Mouse (Mus musculus) embryonic facial prominence, embryonic 12.5 days (tissue): ENCODE measurements around the gene Dpp8. TPM values are rescaled to one million over a fixed set of nuclear protein-coding genes. Genes with fewer than 3 reads are reported as not detected.
"Not testable (repeated sequence)": the region's sequence is repeated elsewhere in the genome, so short reads cannot be mapped to it uniquely, and the experiment has no call there.

ENCODE experiments used
- ATAC-seq: fragments of 200-750 bp; cut with Nextera tagmentation; 2 replicates; pipeline ENCODE4 v1.8.0; 2017; ENCODE audit not compliant: insufficient number of reproducible peaks, insufficient read depth, low FRiP score, low TSS enrichment
- H3K27ac ChIP-seq: fragments of 300-500 bp; sonication (generic); 2 replicates; pipeline ENCODE4 v1.5.1; 2016; ENCODE audit warnings: mild to moderate bottlenecking
- H3K27me3 ChIP-seq: fragments of 300-500 bp; sonication (generic); 2 replicates; pipeline ENCODE4 v1.6.1; 2016; ENCODE audit warnings: mild to moderate bottlenecking, moderate library complexity
- H3K36me3 ChIP-seq: fragments of 300-500 bp; sonication (generic); 2 replicates; pipeline ENCODE4 v1.6.1; 2016; ENCODE audit warnings: mild to moderate bottlenecking
- H3K4me1 ChIP-seq: fragments of 300-500 bp; sonication (generic); 2 replicates; pipeline ENCODE4 v1.6.1; 2016
- H3K4me2 ChIP-seq: fragments of 300-500 bp; sonication (generic); replicated peaks from 2 replicates; pipeline ENCODE4 v1.6.1; 2016; ENCODE audit warnings: mild to moderate bottlenecking, moderate library complexity
- H3K4me3 ChIP-seq: fragments of 300-500 bp; sonication (generic); 2 replicates; pipeline ENCODE4 v1.5.1; 2016; ENCODE audit warnings: mild to moderate bottlenecking
- H3K9ac ChIP-seq: fragments of 300-500 bp; sonication (generic); 2 replicates; pipeline ENCODE4 v1.6.1; 2016; ENCODE audit warnings: mild to moderate bottlenecking, moderate library complexity
- H3K9me3 ChIP-seq: fragments of 300-500 bp; sonication (generic); 2 replicates; pipeline ENCODE4 v1.6.1; 2016; ENCODE audit warnings: mild to moderate bottlenecking, moderate library complexity
- WGBS: fragments of 180-500 bp; shearing (Covaris S2); methylation state at CpG from one replicate; pipeline ENCODE4 v1.1.7; 2016; 5-methylcytosine and 5-hydroxymethylcytosine counted together
- polyA plus RNA-seq: library from polyadenylated mRNA; unstranded; fragments of >200 nt; fragmentation: Nextera tagmentation; extraction: Ambion mirVana; gene quantifications from 2 replicates; pipeline ENCODE4 v1.2.1, GENCODE M21; 2016

Gene Dpp8
- polyA plus RNA-seq, 1 experiment from 2014 or later, result 48.2 TPM

DNA sequence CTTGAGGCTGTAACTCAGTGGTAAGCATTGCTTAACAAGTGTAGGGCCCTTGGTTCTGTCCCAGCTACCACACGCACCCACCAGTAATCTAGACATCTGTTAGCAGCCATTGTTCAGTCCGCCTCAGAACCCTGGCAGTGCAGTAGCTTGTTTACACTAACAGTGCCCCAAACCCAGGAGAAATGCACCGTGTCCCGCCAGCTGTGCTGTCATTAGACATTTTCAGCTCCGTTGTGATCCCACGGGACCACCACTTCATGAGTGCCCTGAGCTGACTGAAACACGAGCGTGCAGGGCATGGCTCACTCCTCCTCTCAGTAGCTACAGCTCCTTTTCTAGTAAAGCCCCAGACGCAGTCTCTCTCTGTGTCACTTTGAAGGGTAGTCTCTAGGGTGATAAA, 41.3 kb downstream of the Dpp8 start:
- ATAC-seq, result 0 out of 2 replicates have a peak, but pooled peaks have one; percentile 22
- Histone ChIP-seq H3K27ac (no peak overlapping the region), H3K4me1 (no peaks in the 10 kb centered on the region), H3K36me3 (peaks cover 64% of the 10 kb centered on the region), H3K4me3 (no peak overlapping the region), H3K9ac (no peak overlapping the region), H3K9me3 (no peaks in the 10 kb centered on the region), H3K27me3 (no peaks in the 10 kb centered on the region), H3K4me2 (no peak overlapping the region)
- 52% methylated on average over 9 of the region's 9 CpGs for WGBS

DNA sequence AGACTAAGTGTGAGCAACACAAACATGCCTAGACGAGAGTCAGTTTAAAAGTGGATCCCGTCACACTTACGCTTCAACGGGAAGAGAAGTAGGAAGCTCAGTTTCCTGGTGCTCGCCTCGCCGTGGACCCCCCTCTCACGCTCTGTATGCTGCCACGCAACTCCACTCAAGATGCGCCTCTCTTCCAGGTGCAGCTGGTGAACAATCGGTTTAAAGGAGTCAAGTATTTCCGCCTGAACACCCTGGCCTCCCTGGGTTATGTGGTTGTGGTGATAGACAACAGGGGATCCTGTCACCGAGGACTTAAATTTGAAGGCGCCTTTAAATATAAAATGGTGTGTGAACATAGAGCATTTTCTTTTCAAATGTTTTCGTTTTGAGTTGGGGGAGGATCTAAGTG, 42.0 kb downstream of the Dpp8 start:
- no peaks in the 10 kb centered on the region for H3K4me1 ChIP-seq
- H3K9me3 ChIP-seq, result no peaks in the 10 kb centered on the region
- H3K27ac ChIP-seq, result no peak overlapping the region
- H3K4me2 ChIP-seq, result no peak overlapping the region
- H3K27me3 ChIP-seq, result no peaks in the 10 kb centered on the region
- no peak overlapping the region for H3K9ac ChIP-seq
- peaks cover 69% of the 10 kb centered on the region for H3K36me3 ChIP-seq
- no peak for ATAC-seq
- H3K4me3 ChIP-seq, result no peak overlapping the region
- WGBS, result 88% methylated on average over 15 of the region's 15 CpGs

DNA sequence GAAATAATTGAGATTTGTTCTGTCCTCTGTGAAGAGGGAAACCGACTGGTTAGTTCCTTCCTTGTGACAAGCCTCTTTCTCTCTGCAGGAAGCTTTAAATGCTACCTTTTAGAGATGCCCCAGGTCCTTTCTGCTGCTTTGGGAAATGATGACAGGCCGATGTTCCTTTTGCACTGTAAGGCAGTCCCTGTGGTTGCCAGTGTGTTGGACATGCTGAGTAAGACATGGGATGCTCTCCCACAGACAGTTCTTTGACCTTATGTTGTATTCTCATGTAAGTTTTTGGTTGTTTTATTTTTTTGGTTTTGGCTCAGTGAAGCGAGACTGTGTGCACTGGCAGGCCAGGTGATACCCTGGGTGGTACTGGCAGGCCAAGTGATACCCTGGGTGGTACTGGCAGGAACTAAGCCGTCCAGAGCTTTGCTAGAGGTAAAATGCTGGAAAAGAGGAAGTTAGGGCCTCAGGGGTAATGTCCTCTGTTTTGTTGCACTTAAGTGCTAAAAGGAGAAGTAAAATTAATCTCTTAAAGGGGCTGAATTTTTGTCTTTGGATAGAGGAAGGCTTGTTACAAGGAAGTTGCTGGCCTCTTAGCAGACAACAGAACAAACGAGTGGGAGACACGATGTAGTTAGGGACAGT, 42.8 kb downstream of the Dpp8 start:
- H3K36me3 ChIP-seq, result peaks cover 71% of the 10 kb centered on the region

DNA sequence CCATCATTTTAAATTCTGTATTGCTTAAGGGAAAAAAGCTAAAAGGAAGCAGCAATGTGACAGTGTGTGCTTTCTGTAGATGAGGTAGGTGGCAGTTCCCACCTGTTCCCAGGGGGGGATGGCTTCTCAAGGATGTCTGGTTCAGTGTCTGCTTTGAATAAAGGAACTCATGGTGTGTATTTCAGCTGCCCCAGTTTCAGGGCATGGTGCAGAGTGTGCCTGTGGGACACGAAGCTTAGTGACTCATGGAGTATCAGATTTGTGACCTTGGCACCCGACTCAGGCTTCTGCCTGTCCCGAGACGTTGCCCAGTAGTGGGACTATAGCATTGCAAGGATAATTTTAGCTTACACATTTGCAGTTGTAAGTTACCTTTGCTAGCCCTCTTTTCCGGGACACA, 45.3 kb downstream of the Dpp8 start:
- H3K36me3 ChIP-seq, result peaks cover 73% of the 10 kb centered on the region
- WGBS, result 83% methylated on average over 5 of the region's 5 CpGs
- H3K9me3 ChIP-seq, result no peaks in the 10 kb centered on the region
- H3K27ac ChIP-seq, result no peak overlapping the region
- H3K4me2 ChIP-seq, result no peak overlapping the region
- H3K4me1 ChIP-seq, result no peaks in the 10 kb centered on the region
- no peak overlapping the region for H3K9ac ChIP-seq
- no peak overlapping the region for H3K4me3 ChIP-seq
- no peaks in the 10 kb centered on the region for H3K27me3 ChIP-seq
- no peak for ATAC-seq

More for the DNA sequence above, 42.8 kb downstream of the Dpp8 start:
- ATAC-seq, result no peak
- 82% methylated on average over 6 of the region's 6 CpGs for WGBS
- H3K4me2 ChIP-seq, result no peak overlapping the region
- no peaks in the 10 kb centered on the region for H3K27me3 ChIP-seq
- no peak overlapping the region for H3K27ac ChIP-seq
- no peak overlapping the region for H3K4me3 ChIP-seq
- no peak overlapping the region for H3K9ac ChIP-seq
- H3K9me3 ChIP-seq, result no peaks in the 10 kb centered on the region
- no peaks in the 10 kb centered on the region for H3K4me1 ChIP-seq

DNA sequence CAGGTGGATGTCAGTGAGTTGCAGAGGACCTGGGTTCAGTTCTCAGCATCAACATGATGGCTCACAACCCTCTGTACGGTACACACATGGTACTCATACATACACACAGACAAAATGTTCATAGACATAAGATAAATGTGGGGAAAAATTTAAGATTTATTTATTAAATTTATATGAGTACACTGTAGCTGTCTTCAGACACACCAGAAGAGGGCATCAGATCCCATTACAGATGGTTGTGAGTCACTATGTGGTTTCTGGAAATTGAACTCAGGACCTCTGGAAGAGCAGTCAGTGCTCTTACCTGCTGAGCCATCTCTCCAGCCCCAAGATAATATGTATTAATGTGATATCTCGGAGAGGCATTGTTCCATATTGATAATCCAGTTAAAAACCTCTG, 47.9 kb downstream of the Dpp8 start:
- H3K27me3 ChIP-seq, result not testable (repeated sequence)
- peaks cover 73% of the 10 kb centered on the region for H3K36me3 ChIP-seq

DNA sequence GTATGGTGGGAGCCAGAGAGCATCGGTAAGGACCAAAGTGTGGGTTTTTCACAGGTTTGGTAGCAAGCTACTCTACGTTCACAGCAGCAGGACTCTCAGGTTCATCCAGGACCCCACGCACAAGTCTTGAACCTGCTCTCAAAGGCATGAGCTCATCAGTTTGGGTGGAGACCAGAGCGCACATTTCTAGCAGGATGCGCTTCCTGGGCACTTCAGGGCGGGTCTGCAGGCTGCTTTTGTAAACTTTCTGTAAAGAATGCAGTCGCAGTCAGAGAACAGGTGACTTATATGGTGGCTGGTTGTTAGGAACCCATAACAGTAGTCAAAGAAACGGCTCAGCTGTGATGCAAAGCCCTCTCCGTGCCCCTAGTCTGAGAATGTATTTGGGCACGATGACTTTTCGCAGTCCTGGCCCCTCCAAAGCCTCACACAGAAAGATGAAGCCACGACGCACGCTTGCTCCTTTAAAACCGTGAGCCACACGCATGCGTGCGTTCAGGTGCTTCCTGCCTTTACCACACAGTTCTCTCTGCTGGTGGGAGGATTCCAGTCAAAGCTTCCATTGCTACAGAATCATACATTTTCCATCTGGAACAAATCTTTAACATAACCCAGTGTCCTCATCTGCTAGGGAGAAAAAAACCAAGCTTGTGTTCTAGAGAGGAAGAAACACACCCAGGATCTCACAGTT, 51.0 kb downstream of the Dpp8 start:
- ATAC-seq, result no peak
- H3K4me2 ChIP-seq, result no peak overlapping the region
- 91% methylated on average over 18 of the region's 18 CpGs for WGBS
- H3K27me3 ChIP-seq, result no peaks in the 10 kb centered on the region
- H3K4me1 ChIP-seq, result no peaks in the 10 kb centered on the region
- H3K4me3 ChIP-seq, result no peak overlapping the region
- H3K9me3 ChIP-seq, result no peaks in the 10 kb centered on the region
- H3K9ac ChIP-seq, result no peak overlapping the region
- no peak overlapping the region for H3K27ac ChIP-seq
- peaks cover 56% of the 10 kb centered on the region for H3K36me3 ChIP-seq

More for the DNA sequence above, 47.9 kb downstream of the Dpp8 start:
- not testable (repeated sequence) for H3K27ac ChIP-seq, H3K4me2 ChIP-seq, H3K4me1 ChIP-seq, H3K9me3 ChIP-seq, H3K4me3 ChIP-seq, ATAC-seq, H3K9ac ChIP-seq
- 97% methylated on average over 2 of the region's 2 CpGs for WGBS

DNA sequence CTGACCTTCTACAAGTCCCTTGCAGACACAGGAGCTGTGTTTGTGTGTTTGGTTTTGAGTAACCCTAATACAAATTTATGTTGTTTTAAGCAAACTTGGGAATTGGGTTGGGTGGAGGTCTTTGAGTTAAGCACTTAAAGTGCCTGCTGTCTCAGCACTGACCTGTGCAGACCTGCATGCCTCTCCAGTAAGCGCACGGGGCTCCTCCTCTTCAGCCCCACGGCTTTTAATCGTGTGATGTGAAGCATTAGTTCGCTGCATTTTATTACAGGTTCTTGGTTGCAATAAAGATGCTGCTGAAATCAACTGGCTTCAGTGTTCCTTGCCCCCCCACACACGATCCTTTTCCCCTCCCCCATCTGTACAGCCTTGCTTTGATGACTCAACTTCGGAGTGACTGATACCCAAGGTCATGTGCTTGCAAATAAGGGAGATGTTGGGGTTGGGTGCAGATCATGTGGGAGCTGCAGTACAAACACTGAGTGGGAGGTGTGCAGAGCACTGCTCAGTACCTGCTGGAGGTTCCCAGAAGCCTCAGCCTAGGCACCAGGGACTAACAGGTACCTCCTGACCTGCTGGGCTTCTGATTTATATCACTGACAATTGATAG, 52.1 kb downstream of the Dpp8 start:
- 83% methylated on average over 7 of the region's 7 CpGs for WGBS
- peaks cover 46% of the 10 kb centered on the region for H3K36me3 ChIP-seq

DNA sequence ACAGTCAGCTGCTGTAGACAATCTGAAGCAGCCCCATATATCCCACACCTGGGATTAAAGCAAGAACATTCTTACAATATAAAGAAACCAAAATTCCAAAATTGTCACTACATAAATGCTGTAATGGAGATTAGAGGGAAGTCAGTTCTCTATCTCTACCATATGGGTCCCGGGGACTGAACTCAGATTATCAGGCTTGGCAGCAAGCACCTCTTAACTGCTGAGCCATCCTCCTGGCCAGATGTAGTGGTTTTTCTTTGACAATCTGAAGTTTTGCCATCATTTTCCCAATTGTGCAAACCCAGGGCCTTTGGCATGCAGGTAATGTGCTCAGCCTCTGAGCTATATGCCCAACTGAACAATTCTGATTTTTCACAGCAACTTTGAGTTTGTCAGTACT, 53.1 kb downstream of the Dpp8 start:
- 91% methylated on average over 1 of the region's 1 CpGs for WGBS
- peaks cover 2% of the 10 kb centered on the region; the same call in 1 of the 2 replicates for H3K4me1 ChIP-seq
- no peak for ATAC-seq
- no peak overlapping the region for H3K9ac ChIP-seq
- H3K9me3 ChIP-seq, result no peaks in the 10 kb centered on the region
- no peak overlapping the region for H3K4me2 ChIP-seq
- H3K4me3 ChIP-seq, result no peak overlapping the region
- H3K27ac ChIP-seq, result no peak overlapping the region
- H3K27me3 ChIP-seq, result no peaks in the 10 kb centered on the region
- H3K36me3 ChIP-seq, result peaks cover 37% of the 10 kb centered on the region

More for the DNA sequence above, 52.1 kb downstream of the Dpp8 start:
- ATAC-seq, result no peak
- H3K9me3 ChIP-seq, result no peaks in the 10 kb centered on the region
- no peak overlapping the region for H3K4me2 ChIP-seq
- no peak overlapping the region for H3K9ac ChIP-seq
- H3K27ac ChIP-seq, result no peak overlapping the region
- H3K4me1 ChIP-seq, result no peaks in the 10 kb centered on the region
- H3K27me3 ChIP-seq, result no peaks in the 10 kb centered on the region
- H3K4me3 ChIP-seq, result no peak overlapping the region

DNA sequence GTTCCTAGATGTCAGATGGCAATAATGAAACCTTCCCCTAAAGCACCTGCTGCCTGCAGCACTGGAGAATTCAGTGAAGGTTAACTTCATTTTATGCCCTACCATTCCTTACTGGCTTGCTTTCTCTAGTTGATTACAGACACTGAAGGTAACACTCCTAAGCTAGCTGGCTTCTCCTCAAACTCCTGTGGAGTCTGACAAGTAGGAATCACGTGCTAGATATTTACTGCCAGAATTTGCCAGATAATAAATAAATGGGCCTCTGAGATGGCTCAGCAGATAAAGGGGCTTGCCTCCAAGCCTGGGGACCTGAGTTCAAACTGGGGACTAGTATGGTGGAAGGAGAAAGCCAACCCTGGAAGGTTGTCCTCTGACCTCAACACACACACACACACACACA, 54.6 kb downstream of the Dpp8 start:
- no peak overlapping the region for H3K27ac ChIP-seq
- H3K4me3 ChIP-seq, result no peak overlapping the region
- H3K9ac ChIP-seq, result no peak overlapping the region
- 85% methylated on average over 1 of the region's 1 CpGs for WGBS
- no peaks in the 10 kb centered on the region for H3K27me3 ChIP-seq
- H3K4me1 ChIP-seq, result peaks cover 5% of the 10 kb centered on the region; the same call in 1 of the 2 replicates
- ATAC-seq, result no peak
- H3K4me2 ChIP-seq, result no peak overlapping the region
- peaks cover 27% of the 10 kb centered on the region for H3K36me3 ChIP-seq
- no peaks in the 10 kb centered on the region for H3K9me3 ChIP-seq

DNA sequence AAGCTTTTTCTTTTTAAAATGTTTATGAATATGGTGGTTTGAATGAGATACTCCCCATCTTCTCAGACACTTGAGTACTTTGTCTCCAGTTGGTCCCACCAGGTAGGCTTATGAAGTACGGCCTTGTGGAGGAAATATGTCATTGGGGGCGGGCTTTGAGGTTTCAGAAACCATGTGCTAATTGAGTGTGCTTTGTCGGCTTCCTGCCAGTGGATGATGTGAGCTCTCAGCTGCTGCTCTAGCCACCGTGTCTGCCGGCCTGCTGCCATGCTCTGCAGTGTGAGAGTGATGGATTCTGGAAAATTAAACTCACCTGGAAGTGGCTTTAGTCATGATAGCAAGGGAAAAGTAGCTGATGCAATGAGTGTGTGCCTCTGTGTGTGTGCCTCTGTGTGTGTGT, 55.3 kb downstream of the Dpp8 start:
- H3K9ac ChIP-seq, result no peak overlapping the region
- H3K4me1 ChIP-seq, result peaks cover 5% of the 10 kb centered on the region; the same call in 1 of the 2 replicates
- no peaks in the 10 kb centered on the region for H3K27me3 ChIP-seq
- no peak overlapping the region for H3K4me3 ChIP-seq
- H3K9me3 ChIP-seq, result no peaks in the 10 kb centered on the region
- H3K4me2 ChIP-seq, result no peak overlapping the region
- H3K36me3 ChIP-seq, result peaks cover 21% of the 10 kb centered on the region
- H3K27ac ChIP-seq, result no peak overlapping the region
- 45% methylated on average over 5 of the region's 5 CpGs for WGBS
- no peak for ATAC-seq

DNA sequence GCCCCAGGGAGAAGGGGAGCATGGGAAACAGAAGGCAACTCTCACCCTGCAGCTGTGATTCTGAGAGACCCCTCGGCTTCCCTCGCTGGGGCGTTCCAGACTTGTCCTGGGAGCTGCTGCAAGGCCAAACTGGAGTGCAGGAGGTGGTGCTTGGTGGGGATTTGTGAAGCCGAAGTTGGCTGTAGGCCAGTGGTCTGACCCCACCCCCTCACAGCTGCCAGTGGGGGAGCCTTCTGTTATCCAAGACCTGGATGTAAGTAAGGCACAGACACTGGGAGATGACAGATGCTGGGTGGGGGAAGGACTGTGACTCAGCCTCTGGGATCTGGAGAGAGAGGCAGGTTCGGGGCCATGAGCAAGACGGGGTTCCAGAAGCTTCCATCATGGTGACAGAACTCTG, 62.0 kb downstream of the Dpp8 start:
- Histone ChIP-seq H3K36me3 (no peaks in the 10 kb centered on the region), H3K4me1 (peaks cover 11% of the 10 kb centered on the region; the same call in 1 of the 2 replicates), H3K27me3 (no peaks in the 10 kb centered on the region), H3K4me3 (no peak overlapping the region), H3K27ac (no peak overlapping the region), H3K4me2 (no peak overlapping the region), H3K9ac (no peak overlapping the region), H3K9me3 (no peaks in the 10 kb centered on the region)
- ATAC-seq, result 0 out of 2 replicates have a peak, but pooled peaks have one; percentile 42
- 47% methylated on average over 6 of the region's 6 CpGs for WGBS
